Mouse (Mus musculus) 3134 (cell line): ENCODE measurements around the gene Appl2.
A peak's percentile ranks its signal among the peaks of the same experiment; 100 is the strongest.

Experiments used
- DNase-seq: peaks from one replicate; pipeline ENCODE4 v3.0.0-alpha.2; 2011; ENCODE audit warnings: low spot score; ENCODE audit not compliant: insufficient read length; ENCODE audit errors: extremely low read depth

Appl2 gene

DNA sequence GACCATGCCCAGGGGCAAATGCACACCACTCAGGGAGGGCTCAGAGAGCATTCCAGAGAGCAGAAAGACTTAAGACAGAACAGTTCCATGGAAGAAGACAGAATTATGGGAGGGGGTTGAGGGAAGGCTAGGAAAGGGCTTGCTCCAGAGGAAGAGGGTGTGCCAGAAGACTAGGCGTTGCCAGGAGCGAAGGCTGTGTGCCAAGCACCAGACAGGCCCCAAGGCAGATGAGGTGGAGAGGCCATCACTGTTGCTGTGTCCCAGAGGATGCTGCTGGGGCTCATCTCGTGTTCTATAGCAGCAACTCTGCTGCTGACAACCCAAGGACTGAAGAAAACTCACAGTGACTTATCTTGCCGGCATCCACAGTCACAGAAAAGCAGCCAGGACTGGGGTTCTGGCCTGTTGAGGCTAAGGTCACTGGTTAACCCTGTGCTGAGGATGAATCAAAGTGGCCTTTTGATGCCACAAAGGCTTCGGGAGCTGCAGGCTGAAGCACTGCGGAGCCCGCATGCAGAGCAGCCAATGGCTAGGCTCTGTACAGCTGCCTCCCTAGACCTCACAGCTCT, 15.6 kb downstream of the Appl2 start:
- DNase-seq: no peak

DNA sequence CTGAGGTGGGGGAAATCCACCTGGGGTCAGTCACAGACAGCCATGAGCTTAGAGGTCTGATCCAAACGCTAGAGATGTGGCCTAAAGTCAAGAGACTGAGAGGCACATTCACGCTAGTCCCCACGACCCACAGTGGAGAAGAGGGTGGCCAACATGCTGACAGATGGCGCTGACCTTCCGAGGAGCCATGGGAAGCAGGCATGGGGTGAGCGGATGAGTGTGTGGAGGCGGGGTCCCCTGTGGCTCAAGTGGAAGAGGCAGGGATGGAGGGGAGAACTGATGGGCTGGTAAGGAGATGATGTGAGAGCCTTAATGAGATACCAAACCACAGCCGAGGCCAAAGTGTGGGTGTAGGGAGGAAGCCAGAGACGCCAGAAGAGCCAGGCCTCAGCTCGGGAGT, 16.8 kb downstream of the Appl2 start:
- no peak for DNase-seq

DNA sequence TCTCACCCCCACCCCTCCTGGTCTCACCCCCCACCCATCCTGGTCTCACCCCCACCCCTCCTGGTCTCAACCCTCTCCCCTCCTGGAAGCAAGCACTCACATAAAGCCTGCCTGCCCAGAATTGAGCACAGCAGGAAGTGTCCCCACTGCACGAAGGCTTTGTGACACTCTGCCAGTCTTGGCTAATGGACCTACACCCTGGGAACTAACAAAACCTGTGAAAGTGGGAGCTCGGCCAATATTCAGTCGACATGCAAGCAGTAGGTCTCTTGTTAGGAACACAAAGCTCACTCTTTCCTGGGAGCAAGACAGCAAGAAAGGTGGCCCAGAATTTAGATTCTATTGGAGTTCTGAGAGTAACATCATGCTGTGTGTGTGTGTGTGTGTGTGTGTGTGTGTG, 17.6 kb downstream of the Appl2 start:
- DNase-seq: no peak

DNA sequence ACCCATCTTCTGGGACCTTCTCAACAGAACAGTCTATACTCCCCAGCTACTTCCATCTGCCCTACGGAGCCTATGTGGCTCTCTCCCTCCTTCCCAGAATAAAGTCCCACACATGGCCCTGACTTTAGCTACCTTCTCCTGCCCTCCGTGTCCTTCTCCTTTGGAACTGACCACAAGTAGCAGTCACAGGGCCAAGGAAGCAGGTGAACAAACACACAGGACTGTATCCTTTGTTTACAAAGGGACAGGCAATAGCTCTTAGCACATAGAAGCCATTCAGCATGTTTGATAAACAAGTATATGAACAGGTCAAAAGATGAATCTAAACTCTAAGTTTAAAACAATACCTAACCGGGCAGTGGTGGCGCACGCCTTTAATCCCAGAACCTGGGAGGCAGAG, 18.7 kb downstream of the Appl2 start:
- DNase-seq: no peak

DNA sequence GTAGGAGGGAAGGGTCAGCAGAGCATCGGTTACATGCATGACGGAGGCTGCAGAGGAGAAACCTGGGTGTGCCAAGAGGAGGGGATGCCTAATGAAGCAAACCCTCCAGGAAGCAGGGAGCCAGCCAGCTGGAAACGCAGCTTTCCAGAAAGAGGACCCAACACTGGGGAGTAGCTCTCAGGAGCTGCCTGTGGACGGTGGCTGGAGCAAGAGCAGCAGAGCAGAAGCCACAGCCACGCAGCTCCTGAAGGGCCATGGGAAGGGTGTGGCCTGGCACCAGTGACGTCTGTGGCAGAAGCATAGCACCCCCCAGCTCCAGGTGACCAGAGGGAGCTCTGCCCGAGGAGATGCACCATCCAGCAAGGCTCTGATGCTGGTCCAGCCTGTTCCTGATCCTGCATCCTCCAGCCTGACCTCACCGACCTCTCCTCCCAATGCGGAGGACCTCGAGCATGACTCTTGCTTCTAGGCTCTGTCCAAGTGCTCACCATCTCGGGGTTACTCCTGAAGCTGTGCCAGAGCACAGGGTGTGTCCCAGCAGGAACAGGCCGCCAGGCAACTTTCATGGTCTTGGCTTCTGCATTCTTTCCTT, 19.3 kb downstream of the Appl2 start:
- DNase-seq: no peak

GRCm38 (mm10) chr10:83628241-83628640, 20.3 kb downstream of the Appl2 start:
- DNase-seq: no peak

- DNase-seq: no peak
Observed at GRCm38 (mm10) chr10:83627113-83627687, 21.3 kb downstream of the Appl2 start.

GRCm38 (mm10) chr10:83624841-83625240, 23.7 kb downstream of the Appl2 start:
- DNase-seq: peak; percentile 76

GRCm38 (mm10) chr10:83624065-83624464, 24.5 kb downstream of the Appl2 start:
- no peak for DNase-seq

DNA sequence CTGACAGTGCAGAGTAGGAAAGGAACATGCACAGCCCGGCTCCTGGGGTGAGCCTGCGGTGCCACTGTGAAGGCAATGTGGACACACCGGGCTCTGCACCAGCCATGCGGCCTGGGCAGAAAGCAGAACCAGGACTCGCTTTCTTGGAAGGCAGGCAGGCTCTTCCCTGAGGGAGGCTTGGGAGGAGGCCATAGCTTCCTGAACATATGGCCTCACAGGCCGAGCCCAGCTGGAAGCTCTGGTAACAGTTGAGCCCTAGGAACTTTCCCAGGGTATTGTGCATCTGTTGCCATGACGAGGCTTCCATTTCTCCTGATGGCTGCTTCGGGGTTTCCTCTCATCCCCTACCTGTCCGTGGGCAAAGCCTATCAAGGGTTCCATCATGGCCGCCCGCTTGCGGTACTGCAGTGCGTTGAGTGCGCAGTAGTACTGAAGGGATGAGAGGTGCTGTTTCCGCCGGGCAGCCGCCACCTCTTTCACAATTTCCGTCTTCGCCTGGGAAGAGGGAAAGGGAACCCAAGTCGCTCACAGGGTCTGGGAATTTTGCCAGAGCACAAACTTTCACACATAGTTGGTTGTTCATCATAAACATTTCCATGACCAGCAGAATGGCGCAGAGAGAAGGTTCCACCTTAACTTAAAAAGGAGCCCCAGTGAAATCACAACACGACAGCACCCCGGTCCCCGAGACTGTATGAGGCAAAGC, 28.0 kb downstream of the Appl2 start:
- DNase-seq: no peak

DNA sequence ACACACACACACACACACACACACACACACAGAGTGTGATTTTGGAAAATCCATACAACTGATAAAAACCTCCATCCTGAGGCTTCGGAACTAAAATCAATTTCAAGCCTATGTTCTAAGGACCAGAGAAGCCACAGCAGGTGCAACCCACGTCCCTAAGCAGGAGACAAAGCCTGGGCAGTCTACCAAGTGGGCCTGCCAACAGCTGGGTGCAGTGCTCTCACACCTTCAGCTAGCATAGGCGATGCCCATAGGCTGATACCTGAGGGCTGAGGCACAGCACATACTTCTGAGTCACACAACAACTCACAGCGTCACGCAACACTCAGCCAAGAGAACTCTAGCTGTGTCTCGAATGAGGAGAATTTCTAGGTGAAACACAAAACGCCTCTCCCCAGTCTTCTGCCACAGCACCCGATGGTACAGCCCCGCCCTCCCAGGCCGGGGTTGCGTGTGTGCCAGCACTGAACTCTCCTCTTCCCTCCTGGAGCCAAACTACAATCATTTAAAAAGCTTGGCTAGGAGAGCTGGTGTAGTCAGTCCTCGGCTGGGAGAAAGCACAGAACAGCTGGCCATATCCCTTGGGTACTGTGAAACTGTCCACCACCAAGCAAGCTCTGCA, 29.6 kb downstream of the Appl2 start:
- DNase-seq: peak; percentile 31

DNA sequence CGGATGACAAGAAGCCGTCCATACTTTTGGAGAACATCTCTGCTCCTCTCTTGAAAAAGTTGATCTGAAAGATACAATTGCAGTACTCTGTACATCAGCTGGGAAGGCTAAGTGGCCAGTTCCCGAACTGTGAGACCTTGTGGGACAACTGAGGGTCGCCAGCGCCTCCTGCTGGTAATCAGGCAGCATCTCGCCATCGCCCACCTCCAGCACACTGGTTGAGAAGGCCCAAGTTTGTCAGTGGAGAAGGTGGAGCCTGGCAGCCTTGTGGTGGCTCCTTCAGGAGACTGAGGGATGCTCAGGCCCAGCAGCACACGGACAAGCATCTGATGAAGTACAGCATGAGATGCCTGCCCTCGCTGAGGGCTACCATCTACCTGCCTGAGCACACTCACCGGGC, 31.2 kb downstream of the Appl2 start:
- DNase-seq: peak; percentile 27

GRCm38 (mm10) chr10:83612648-83613215, 35.8 kb downstream of the Appl2 start:
- DNase-seq: peak; percentile 55

GRCm38 (mm10) chr10:83611863-83612262, 36.7 kb downstream of the Appl2 start:
- no peak for DNase-seq

DNA sequence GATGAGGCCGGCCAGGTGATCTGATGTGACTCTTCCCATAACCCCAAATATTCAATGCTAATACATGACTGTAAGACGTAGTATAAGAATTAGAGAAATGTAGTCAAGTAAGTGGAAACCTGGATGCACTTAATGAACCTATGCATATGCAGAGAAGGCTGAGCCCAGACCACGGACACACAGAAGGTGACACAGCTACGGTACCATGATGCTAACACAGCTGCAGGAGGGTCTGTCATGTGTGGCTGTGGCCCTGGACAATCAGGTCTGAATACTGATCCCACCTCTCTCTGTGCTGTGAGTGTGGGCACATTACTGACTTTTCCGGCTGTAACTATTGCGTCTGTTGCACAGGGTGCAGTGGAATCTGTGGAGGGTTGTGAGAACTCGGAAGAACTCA, 38.0 kb downstream of the Appl2 start:
- DNase-seq: no peak

GRCm38 (mm10) chr10:83608596-83608995, 39.9 kb downstream of the Appl2 start:
- no peak for DNase-seq

DNA sequence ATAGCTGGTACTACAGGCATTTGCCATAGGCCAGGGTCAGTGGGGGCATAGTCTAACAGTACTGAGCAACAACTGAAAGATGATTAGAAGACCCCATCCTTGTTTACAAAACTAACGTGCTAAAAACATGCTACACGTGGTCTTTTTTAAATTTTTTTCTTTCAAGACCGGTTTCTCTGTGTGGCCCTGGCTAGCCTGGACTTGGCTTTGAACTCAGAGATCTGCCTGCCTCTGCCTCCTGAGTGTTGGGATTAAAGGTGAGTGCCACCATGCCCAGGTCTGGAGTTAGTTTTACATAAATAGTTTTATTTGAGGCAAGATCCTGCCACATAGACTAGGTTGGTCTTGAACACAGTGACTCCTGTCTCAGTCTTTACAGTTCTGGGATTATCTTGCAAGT, 41.4 kb downstream of the Appl2 start:
- DNase-seq: no peak

- no peak for DNase-seq
Observed at GRCm38 (mm10) chr10:83605637-83606183, 42.8 kb downstream of the Appl2 start.

- DNase-seq: no peak
Observed at GRCm38 (mm10) chr10:83603956-83604564, 44.5 kb downstream of the Appl2 start.

- no peak for DNase-seq
Observed at GRCm38 (mm10) chr10:83600650-83601049, 47.9 kb downstream of the Appl2 start.
